Mouse (Mus musculus) olfactory bulb, adult 2 months (tissue): ENCODE measurements around the gene Prss57.

Source experiments
- CTCF ChIP-seq: fragments of 200-500 bp; IDR thresholded peaks from 2 replicates; pipeline ENCODE4 v1.5.1; 2012; ENCODE audit warnings: low read depth, mild to moderate bottlenecking, low read length, moderate library complexity; ENCODE audit not compliant: insufficient read depth
- POLR2A ChIP-seq: fragments of 200-500 bp; IDR thresholded peaks from 2 replicates; pipeline ENCODE4 v1.6.1; 2012; ENCODE audit warnings: mild to moderate bottlenecking, low read depth, low read length, moderate library complexity; ENCODE audit not compliant: insufficient read depth

- TF ChIP-seq POLR2A (no peak), CTCF (no peak)
These were observed 29.5 kb upstream of the Prss57 start for GRCm38 (mm10) chr10:79820277-79820676.
